Mouse (Mus musculus): ENCODE measurements around the gene Pofut1. TPM values are rescaled to one million over a fixed set of nuclear protein-coding genes. Genes with fewer than 3 reads are reported as not detected.
"Not testable (repeated sequence)": the region's sequence is repeated elsewhere in the genome, so short reads cannot be mapped to it uniquely, and the experiment has no call there.

Pofut1 gene
- total RNA-seq, 1 experiment from 2014 or later, result 64.1 TPM

DNA sequence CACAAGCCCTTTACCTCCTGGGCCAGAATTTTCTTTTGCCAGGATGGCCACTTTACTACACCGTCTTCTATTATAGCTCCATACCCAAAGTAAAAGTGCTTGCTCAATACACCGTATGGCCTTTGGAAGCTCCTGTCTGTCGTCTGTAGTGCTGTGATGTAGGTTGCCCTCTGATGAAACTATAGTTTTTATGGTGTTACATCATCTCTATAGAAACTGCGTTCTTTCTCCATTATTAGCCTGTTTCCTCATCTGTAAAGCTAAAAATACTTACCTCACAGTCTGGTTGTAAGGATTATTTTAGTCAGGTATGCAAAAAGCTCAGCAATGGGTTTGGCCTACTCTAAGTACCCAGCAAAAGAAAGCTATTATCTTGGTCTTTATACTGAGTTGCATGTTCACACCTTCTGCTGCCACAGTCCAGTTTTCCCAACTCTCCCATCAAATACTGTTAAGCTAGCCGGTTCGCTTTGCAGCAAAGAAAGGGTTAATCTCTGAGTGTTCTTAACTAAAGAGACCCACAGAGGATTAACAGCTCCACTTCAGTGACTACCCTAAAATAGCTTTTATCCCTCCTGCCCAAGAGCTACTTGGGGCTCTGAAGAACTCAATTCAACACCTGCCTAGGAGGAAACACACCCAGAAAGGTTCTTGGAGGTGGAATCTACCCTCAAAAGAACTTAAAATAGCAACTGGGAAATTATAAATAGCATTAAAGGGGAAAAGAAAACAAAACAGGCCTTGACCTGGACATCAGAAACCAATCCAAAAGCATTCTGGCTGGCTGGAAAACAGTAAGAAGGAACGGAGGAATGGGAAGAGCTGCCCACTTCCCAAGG is 2.1 kb upstream of the Pofut1 start:
- DNase-seq, result no peak

DNA sequence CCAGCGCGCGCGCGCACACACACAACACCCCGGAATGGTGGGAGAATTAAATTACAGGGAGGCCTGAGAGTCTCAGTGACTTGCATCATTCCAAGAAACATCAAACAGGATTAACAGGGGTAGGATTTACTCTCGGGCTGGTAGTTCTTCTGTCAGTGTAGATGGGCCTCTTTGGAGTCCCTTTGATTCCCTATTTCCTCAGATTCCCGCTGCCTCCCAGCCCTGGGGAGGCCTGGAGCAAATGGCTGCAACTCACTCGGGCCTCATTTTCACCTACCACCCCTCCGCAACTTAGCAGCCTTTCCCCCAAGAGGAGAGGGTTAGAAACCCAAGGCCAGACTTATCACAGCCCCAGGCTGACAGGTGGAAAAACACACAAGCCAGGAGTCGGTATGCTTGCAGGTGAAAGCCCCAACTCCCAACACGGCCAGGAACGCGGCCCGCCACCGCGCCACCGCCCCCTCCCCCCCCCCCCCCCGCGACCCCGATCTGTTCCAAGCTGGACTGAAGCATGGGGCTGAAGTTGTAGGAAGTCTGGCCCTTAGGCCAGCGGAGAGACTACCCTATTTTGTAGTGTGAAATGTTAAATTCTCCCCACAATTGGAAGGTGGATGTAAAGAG is 1.4 kb upstream of the Pofut1 start:
- DNase-seq, result peak; percentile 37

DNA sequence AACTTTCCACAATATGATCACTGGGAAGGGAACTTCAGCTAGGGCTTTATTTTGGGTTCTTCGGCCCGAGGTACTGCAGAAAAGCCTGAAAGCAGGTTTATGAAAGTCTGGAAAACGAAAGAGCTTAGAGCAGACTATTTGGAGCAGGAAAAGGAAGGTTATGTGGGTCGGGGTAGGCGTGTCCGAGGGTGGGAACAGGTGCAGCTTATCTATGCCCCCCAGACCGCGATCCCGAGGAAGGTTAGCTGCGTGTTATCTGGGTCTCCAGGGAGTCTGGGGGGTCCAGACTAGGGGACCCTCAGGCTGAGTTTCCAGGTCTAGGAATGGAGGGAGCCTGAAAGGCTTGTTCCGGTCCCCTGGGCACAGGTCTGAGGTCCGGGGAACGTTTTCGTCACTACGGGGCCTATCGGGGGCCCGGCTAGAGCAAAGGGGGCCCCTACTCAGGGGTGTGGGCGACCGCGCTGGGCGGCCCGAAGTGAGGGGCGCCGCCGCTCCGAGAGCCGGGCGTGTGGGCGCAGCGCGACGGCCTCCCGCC is 565 bp upstream of the Pofut1 start:
- DNase-seq, result peak; percentile 18

DNA sequence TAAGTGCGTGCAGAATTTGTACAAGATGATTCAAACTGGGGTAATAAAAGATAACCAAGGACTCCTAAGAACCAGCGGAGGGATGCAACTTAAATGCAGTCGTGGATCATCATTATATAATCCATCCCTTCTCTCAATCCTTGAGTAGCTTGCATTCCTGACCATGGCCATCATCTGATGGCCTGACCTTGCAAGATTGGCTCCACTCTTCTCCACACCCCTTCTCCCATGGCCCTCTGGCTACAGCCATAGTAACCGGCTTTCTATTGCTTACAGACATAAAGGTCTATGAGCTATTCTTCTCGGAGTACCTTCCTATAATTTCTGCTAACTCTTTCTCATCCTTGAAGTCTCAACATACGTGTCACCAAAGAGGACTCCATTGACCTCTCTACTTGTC is 823 bp downstream of the Pofut1 start:
- DNase-seq, result no peak

DNA sequence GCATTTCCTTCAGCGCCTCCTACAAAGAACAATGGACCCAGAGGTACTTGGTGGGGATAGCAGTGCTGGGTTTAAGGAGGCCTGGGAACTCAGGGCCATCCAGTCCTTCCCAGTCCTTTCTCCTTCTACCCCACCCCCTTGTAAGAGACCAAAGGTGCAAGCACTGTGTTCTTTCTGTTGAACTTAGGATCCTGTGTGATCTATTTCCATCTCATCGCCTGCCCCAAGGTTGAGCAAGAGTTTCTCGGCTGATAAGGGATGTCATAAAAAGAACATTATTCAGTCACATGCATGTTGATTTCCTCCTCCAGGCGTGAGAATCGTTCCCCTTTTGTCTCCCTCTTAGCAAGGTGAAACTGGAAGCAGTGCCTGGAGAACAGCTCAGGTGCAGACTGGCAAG is 8.4 kb downstream of the Pofut1 start:
- DNase-seq, result no peak

DNA sequence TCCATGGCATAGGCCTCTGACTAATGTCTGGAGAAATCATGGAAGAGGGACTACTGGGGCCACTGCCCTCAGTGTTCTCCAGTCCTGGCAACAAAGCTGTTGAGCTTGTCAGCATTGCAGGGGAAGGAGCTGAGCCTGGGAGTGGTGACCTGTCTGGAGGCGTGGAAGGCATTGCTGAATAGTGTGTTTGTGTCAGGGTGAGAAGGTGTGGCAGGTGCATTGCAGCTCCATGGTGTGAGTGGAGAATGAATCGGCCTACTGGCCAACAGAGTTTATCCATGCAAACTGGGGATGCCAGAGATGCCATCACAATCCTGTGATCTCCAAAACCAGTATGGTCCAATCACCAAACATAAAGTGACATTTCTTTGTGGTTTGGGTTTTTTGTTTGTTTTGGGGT is 15.3 kb downstream of the Pofut1 start:
- no peak for DNase-seq

DNA sequence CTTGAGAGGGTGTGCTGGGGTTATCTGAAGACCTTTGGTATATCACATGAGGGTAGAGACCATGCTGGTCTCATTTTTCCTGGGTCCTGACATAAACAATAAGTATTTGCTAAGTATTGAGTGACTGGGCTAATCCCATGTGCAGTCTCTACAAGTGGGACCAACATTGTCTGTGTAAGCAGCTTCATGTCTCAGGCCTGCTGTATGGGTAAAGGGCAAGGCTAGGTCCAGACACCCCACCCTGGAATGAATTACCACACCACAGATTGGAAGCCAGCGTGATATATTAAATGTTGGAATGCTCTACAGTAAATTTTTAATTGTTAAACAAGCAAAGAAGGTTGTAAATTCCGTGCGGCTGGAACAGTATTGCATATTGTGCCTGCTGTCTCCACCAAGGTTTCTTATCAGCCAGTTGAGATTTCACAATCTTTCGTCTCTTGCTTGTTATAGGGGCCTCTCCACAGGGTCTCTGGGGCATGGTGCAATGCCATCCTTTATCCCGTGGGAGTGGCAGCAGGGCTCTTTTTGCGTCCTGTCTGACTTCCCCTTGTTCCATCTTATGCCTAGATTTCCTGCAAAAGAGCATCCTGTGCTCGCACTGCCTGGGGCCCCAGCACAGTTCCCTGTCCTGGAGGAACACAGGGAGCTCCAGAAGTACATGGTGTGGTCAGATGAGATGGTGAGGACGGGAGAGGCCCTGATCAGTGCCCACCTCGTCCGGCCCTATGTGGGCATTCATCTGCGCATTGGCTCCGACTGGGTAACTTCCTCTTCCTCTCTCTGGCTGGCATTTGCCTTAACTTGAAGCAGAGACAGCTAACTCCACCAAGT is 17.9 kb downstream of the Pofut1 start:
- DNase-seq, result no peak

DNA sequence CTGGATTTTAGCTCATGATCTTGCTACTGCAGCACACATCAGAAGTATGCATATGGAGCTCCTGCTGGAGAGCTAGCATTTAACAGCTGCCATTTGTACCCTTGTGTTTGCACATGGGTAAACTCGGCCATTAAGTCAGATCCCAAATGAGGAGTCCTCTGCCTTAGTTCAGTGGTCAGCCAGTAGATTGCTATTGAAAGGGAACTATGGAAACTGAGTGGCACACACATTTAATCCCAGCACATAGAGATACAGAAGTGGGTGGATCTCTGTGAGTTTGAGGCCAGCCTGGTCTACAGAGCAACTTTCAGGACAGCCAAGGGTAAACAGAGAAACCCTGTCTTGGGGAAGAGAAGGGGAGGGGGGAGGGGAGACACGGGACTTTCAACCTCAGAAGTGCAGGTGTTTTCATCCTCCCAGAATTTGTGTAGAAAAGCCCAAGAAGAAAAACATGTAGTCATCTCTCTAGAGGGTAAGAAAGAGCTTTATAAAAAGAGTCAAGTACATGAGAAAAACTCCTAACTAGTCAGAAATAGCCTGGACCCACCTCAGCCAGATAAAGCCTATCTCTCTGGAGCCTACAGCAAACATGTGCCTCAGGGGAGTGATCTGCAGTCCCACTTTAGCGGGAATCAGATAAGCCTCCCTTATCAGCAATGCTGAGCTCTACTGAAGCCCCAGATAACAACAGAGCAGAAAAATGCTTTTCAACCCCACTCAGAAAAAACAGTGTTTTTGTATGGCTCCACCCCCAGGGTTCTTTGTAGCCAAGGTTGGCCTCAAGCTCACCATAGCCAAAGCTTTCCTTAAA is 18.7 kb downstream of the Pofut1 start:
- DNase-seq, result no peak

DNA sequence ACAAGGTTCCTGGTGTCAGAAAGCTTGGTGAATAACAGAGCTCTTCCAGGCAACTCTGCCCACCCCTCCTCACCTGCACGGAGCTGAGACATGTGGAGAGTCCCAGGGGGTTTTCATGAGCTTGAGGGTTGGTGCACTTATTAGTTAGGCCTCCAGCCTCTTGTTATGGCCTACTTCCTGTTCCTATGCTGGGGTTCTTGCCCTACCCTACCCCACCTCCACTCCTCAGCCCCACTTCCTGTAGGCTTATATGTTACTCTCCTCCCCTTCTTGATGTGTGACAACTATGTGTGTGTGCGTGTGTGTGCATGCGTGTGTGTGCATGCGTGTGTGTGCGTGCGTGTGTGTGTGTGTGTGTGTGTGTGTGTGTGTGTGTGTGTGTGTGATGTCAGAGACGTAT is 21.7 kb downstream of the Pofut1 start:
- no peak for DNase-seq

DNA sequence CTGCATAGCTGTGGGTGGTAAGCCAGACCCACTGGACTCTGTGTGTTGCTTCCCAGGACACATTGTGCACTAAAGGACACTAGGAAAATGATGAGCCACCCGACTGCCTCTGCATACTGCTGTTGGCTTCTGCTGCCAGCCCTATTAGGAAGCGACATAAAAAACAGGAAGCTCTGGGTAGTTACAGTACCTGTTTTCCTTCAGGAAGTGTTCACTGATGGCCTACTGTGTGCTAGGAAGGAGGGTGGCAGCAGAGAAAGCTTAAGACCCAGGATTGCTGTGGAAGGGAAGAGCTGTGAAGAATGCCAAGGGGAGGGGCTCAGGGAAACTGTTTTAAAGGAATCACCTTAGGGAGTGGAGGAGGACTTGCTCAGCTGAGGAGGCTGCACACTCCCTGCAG is 26.0 kb downstream of the Pofut1 start:
- no peak for DNase-seq

DNA sequence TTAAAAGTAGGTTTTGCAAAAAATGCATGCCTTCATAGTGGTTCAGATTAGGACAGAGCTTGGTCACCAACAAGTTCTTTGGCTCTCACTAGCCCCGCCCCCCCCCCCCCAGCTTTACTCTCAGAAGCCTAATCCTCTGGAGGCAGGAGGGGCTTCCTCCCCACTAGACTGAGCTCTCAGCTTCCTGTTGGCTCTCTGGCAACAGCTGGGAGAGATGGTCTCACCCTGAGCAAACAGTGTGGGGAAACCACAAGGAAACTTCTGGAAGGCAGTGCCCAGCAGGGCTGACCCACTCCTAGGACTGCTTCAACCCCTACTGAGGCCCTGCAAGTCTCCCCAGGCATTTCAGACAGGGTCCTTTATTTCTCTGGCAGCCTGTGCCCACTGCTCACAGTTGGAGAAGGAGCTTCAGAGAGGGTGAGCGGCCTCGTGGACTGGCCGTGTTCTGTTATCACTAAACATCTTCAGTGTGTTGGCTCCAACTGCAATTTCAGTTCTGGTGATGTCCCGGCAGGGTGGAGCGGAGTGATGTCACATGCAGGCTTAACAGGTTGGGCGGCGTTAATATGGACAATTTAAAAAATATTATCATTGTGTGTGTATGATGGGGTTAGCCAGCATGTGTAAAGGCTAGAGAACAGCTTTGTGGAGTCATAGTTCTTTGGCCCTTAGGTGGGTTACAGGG is 29.0 kb downstream of the Pofut1 start:
- DNase-seq, result not testable (repeated sequence)

DNA sequence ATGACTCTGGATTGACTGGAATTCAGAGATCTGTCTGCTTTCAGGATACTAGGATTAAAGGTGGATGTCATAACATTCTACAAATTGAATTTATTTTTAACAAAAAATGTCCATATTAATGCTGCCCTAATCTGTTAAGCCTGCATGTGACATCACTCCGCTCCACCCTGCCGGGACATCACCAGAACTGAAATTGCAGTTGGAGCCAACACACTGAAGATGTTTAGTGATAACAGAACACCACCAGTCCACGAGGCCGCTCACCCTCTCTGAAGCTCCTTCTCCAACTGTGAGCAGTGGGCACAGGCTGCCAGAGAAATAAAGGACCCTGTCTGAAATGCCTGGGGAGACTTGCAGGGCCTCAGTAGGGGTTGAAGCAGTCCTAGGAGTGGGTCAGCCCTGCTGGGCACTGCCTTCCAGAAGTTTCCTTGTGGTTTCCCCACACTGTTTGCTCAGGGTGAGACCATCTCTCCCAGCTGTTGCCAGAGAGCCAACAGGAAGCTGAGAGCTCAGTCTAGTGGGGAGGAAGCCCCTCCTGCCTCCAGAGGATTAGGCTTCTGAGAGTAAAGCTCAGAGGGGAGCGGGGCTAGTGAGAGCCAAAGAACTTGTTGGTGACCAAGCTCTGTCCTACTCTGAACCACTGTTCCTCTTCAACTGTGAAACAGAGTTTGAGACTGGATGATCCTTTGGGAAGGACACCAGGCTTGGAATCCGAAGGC is 33.0 kb downstream of the Pofut1 start:
- not testable (repeated sequence) for DNase-seq

DNA sequence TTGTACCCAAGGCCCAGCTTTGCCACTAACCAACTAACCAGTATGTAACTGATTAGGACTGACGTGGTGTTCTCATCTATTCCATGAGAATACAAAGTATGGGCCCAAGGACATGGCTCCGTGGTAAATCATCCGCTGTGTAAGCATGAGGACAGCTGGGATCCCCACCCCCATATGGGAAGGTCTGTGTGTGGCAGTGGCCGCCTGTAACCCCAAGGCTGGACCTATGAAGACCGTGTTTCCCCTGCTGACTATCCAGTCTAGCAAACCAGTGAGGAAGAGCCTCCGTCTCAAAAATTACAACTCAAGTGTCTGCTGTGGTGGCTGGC is 33.5 kb downstream of the Pofut1 start:
- DNase-seq, result peak; percentile 47

DNA sequence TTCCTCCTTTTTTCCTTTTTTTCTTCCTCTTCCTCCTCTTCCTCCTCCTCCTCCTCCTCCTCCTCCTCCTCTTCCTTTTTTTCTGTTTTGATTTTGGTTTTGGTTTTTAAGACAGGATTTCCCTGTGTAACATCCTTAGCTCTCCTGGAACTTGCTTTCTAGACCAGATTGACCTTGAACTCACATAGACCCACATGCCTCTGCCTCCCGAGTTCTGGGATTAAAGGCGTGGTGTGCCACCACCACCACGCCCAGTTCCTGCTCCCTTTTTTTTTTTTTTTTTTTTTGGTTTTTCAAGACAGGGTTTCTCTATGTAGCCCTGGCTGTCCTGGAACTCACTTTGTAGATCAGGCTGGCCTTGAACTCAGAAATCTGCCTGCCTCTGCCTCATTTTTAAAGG is 34.2 kb downstream of the Pofut1 start:
- DNase-seq, result not testable (repeated sequence)

DNA sequence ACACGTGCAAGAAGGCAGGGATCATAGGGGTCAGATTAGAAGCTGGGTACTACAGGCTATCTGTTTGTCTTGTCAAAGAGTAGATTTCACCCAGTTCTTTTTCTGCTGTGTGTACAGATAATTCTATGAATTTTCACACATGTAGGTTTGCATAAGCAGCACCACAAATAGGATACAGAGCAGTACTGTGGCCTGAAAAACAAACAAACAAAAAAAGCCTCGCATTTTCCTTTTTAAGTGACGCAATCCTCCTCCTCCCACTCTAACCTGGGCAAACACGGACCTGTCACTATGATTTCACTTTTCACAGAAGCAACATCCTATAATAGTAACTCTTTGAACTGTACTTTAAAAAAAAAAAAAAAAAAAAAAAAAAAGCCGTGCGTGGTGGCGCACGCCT is 35.1 kb downstream of the Pofut1 start:
- DNase-seq, result no peak

DNA sequence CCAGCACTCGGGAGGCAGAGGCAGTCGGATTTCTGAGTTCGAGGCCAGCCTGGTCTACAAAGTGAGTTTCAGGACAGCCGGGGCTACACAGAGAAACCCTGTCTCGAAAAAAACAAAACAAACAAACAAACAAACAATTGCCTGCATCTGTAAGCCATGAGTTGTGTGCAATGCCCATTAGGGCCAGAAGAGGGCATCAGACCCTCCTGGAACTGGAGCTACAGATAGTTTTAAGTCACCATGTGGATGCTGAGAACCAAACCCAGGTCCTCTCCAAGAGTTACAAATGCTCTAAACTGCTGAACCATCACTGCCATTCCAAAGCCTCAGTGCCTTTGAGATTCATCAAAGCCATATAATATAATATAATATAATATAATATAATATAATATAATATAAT is 35.5 kb downstream of the Pofut1 start:
- not testable (repeated sequence) for DNase-seq

DNA sequence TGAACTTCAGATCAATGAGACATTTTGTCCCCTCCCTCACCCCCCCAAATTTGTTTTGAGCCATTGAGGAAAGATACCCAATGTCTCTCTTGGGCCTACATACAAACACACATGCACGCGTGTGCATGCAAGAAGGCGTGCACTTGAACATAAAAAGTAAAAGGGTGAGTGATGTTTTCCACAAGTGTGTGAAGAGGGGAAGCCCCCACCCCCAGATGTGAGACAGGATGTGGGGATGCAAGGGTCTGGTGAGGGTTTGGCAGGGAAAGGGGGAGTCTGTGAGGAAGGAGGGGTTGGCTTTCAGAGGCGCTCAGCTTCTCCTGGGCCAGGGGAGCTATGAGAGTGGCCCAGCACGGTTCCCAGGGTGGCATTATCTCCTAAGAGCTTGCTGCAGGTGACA is 37.0 kb downstream of the Pofut1 start:
- DNase-seq, result no peak

DNA sequence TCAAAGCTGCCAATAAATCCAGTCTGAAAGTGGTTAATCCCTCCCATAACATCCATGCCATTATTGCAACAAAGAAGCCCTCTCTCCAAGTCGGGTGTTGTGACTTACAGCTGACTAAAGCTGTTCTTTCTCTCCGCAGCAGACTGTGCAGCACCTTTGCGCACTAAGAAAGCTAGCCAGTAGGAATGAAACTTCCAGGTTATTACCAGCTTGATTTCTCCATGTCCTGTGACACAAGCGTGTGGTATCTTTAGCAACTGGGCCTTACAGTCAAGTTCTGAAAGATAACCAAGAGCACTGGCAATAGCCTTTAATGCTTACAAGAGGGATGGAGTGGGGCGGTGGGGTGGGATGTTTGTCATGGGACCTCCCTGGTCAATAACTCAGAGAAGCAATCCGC is 42.6 kb downstream of the Pofut1 start:
- DNase-seq, result no peak

DNA sequence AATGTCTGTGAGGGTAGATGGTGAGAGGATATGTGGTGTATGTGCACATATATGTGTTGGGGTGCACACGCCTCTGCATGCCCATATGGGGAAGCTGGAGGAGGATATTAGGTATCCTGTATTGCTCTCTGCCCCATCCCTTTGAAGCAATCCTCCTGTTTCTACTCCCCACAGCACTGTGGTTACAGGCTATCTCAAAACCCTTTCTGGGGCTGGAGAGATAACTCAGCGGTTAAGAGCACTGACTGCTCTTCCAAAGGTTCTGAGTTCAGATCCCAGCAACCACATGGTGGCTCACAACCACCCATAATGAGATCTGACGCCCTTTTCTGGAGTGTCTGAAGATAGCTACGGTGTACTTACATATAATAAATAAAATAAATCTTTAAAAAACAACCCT is 45.2 kb downstream of the Pofut1 start:
- no peak for DNase-seq

DNA sequence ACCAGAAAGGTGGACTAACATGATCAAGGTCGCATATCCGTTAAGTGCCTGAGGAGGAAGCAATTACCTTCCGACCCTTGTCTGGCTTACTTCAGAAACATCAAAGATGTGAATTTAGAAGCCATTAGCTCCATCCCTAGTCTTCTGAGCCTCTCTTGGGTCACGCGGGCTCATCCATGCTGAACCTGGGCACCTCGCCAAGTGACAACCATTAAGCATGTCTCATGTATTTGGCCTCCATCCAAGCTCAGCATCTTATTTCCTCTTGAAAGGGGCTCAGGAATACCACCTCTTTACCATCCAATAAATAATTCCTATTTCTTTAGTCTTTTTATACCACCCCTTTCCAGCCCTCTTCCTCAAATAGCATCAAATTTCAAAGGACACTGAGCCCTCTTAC is 46.5 kb downstream of the Pofut1 start:
- peak; percentile 81 for DNase-seq
